Mouse (Mus musculus): ENCODE results near the gene Ap1ar. TPM values are rescaled to one million over a fixed set of nuclear protein-coding genes. Genes with fewer than 3 reads are reported as not detected.

Ap1ar gene
- polyA plus RNA-seq, 1 experiment from 2014 or later: 86.3 TPM

DNA sequence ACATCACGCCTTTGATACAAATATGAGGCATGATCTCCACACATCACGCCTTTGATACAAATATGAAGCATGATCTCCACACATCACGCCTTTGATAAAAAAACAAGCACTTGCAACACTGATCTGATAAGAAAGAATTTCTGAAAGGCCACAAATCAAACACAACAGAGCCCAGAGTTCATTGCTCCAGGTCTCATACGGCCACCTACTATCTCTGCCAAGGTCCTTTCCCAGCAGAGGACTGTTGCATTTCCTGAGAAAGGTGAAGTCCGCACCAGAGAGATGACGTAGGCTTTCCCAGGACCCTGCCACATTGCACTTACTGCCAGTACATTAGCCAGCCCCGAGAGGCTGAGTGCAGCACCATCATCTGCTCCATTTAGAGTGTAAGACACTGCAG lies 28.2 kb downstream of the Ap1ar start:
- no peak overlapping the region for H3K27ac ChIP-seq (ENCODE audit: low read depth, low read length)
- no peaks in the 10 kb centered on the region for H3K27me3 ChIP-seq (replicated peaks; ENCODE audit: control insufficient read depth, insufficient read depth, low read length)
- no peaks in the 10 kb centered on the region for H3K4me1 ChIP-seq (ENCODE audit: control insufficient read depth, insufficient read depth, low read depth, low read length)
- whole genome bisulfite sequencing: 90% methylated on average over 7 of the region's 7 CpGs
- H3K36me3 ChIP-seq (ENCODE audit: control insufficient read depth, insufficient read depth, low read length): peaks cover 24% of the 10 kb centered on the region
- ATAC-seq: no peak
- H3K9ac ChIP-seq (ENCODE audit: low read depth, low read length): no peak overlapping the region
- no peaks in the 10 kb centered on the region for H3K9me3 ChIP-seq (ENCODE audit: control insufficient read depth, low read length)
- H3K4me2 ChIP-seq (ENCODE audit: low read length): no peak overlapping the region
- no peak overlapping the region for H3K4me3 ChIP-seq (ENCODE audit: low read length)

DNA sequence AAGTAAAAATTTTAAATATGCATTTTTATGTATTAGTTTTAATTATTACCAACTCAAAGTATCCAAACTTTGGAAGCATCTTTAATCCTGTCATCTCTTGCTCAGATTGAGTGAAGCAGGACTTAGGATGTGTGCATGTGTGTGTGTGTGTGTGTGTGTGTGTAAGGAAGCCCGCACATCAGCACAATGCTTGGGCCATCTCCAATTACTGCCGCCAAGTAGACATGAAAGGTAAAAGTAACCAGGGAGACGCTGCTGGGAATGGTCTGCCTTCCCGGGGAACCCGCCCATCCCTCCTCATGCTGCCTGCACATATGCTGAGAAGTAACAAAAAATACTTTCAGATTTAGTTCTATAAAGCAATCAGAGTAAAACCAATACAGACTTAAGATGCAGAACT lies 29.5 kb downstream of the Ap1ar start:
- H3K36me3 ChIP-seq (ENCODE audit: control insufficient read depth, insufficient read depth, low read length): peaks cover 22% of the 10 kb centered on the region
- no peaks in the 10 kb centered on the region for H3K27me3 ChIP-seq (replicated peaks; ENCODE audit: control insufficient read depth, insufficient read depth, low read length)
- 28% methylated on average over 5 of the region's 5 CpGs for WGBS
- no peak overlapping the region for H3K27ac ChIP-seq (ENCODE audit: low read depth, low read length)
- H3K4me3 ChIP-seq (ENCODE audit: low read length): no peak overlapping the region
- no peaks in the 10 kb centered on the region for H3K9me3 ChIP-seq (ENCODE audit: control insufficient read depth, low read length)
- H3K4me2 ChIP-seq (ENCODE audit: low read length): no peak overlapping the region
- H3K4me1 ChIP-seq (ENCODE audit: control insufficient read depth, insufficient read depth, low read depth, low read length): no peaks in the 10 kb centered on the region
- no peak overlapping the region for H3K9ac ChIP-seq (ENCODE audit: low read depth, low read length)
- no peak for ATAC-seq

- no peaks in the 10 kb centered on the region for H3K27me3 ChIP-seq (replicated peaks; ENCODE audit: control insufficient read depth, insufficient read depth, low read length)
- H3K9me3 ChIP-seq (ENCODE audit: control insufficient read depth, low read length): no peaks in the 10 kb centered on the region
- H3K4me2 ChIP-seq (ENCODE audit: low read length): no peak overlapping the region
- H3K9ac ChIP-seq (ENCODE audit: low read depth, low read length): no peak overlapping the region
- no peak overlapping the region for H3K4me3 ChIP-seq (ENCODE audit: low read length)
- 94% methylated on average over 6 of the region's 6 CpGs for WGBS
- H3K36me3 ChIP-seq (ENCODE audit: control insufficient read depth, insufficient read depth, low read length): peaks cover 18% of the 10 kb centered on the region
- no peaks in the 10 kb centered on the region for H3K4me1 ChIP-seq (ENCODE audit: control insufficient read depth, insufficient read depth, low read depth, low read length)
- ATAC-seq: no peak
- H3K27ac ChIP-seq (ENCODE audit: low read depth, low read length): no peak overlapping the region
Observed at GRCm38 (mm10) chr3:127805991-127806390, 31.3 kb downstream of the Ap1ar start.

- Histone ChIP-seq H3K4me2 (ENCODE audit: low read length) (no peak overlapping the region), H3K9ac (ENCODE audit: low read depth, low read length) (no peak overlapping the region), H3K27ac (ENCODE audit: low read depth, low read length) (no peak overlapping the region), H3K4me1 (ENCODE audit: control insufficient read depth, insufficient read depth, low read depth, low read length) (no peaks in the 10 kb centered on the region), H3K27me3 (replicated peaks; ENCODE audit: control insufficient read depth, insufficient read depth, low read length) (no peaks in the 10 kb centered on the region), H3K36me3 (ENCODE audit: control insufficient read depth, insufficient read depth, low read length) (peaks cover 18% of the 10 kb centered on the region), H3K9me3 (ENCODE audit: control insufficient read depth, low read length) (no peaks in the 10 kb centered on the region), H3K4me3 (ENCODE audit: low read length) (no peak overlapping the region)
- no peak for ATAC-seq
- WGBS: 68% methylated on average over 12 of the region's 12 CpGs
Observed at GRCm38 (mm10) chr3:127805071-127805470, 32.3 kb downstream of the Ap1ar start.

- no peak for ATAC-seq
- H3K36me3 ChIP-seq (ENCODE audit: control insufficient read depth, insufficient read depth, low read length): peaks cover 17% of the 10 kb centered on the region
- H3K4me1 ChIP-seq (ENCODE audit: control insufficient read depth, insufficient read depth, low read depth, low read length): no peaks in the 10 kb centered on the region
- H3K27me3 ChIP-seq (replicated peaks; ENCODE audit: control insufficient read depth, insufficient read depth, low read length): no peaks in the 10 kb centered on the region
- no peak overlapping the region for H3K4me2 ChIP-seq (ENCODE audit: low read length)
- WGBS: 88% methylated on average over 4 of the region's 4 CpGs
- no peak overlapping the region for H3K4me3 ChIP-seq (ENCODE audit: low read length)
- H3K27ac ChIP-seq (ENCODE audit: low read depth, low read length): no peak overlapping the region
- H3K9ac ChIP-seq (ENCODE audit: low read depth, low read length): no peak overlapping the region
- H3K9me3 ChIP-seq (ENCODE audit: control insufficient read depth, low read length): no peaks in the 10 kb centered on the region
Observed at GRCm38 (mm10) chr3:127804439-127804838, 32.9 kb downstream of the Ap1ar start.

DNA sequence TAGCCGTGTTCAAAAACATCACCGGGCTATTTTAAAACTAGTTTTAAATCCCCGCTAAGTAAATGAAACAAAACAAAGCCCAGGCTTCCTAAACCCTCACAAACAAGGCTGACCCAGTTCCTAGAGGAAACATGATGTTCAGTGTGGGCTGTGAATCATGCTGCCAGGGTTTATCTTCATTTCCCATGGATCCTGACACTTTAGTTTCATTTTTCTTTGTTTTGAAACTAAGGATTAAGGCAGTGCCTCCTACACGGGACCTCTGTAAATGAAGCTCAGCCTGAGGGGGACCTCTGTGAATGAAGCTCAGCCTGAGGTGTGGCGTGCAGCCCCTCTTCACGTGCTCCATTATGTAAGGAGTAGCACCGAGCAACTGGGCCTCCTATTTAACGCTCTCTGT lies 34.5 kb downstream of the Ap1ar start:
- 56% methylated on average over 8 of the region's 8 CpGs for WGBS
- no peaks in the 10 kb centered on the region for H3K27me3 ChIP-seq (replicated peaks; ENCODE audit: control insufficient read depth, insufficient read depth, low read length)

DNA sequence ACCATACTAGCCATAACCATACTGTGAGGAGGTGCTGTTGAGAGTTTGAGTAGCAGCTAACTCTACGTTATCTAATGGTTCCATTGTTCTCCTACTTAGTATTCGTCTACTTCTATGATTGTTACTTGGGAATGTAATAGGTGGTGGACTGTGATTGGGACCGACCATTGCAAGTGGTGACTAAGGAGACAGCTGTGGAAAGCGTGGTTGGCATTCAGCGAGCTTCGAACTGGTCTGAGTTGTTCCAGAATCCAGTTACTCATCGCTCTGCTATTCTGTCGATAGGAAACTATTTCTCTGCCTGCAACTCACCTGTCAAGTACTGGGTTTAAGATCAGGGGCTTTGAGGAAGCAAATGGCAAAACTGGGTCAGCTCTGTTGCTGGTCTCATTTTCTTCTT lies 36.2 kb downstream of the Ap1ar start:
- 96% methylated on average over 8 of the region's 8 CpGs for WGBS
- H3K27ac ChIP-seq (ENCODE audit: low read depth, low read length): no peak overlapping the region
- no peak for ATAC-seq
- no peaks in the 10 kb centered on the region for H3K36me3 ChIP-seq (ENCODE audit: control insufficient read depth, insufficient read depth, low read length)
- no peaks in the 10 kb centered on the region for H3K9me3 ChIP-seq (ENCODE audit: control insufficient read depth, low read length)
- H3K4me1 ChIP-seq (ENCODE audit: control insufficient read depth, insufficient read depth, low read depth, low read length): no peaks in the 10 kb centered on the region
- H3K27me3 ChIP-seq (replicated peaks; ENCODE audit: control insufficient read depth, insufficient read depth, low read length): no peaks in the 10 kb centered on the region
- H3K4me2 ChIP-seq (ENCODE audit: low read length): no peak overlapping the region
- no peak overlapping the region for H3K9ac ChIP-seq (ENCODE audit: low read depth, low read length)
- no peak overlapping the region for H3K4me3 ChIP-seq (ENCODE audit: low read length)

More for the DNA sequence above, 34.5 kb downstream of the Ap1ar start:
- no peaks in the 10 kb centered on the region for H3K4me1 ChIP-seq (ENCODE audit: control insufficient read depth, insufficient read depth, low read depth, low read length)
- peaks cover 6% of the 10 kb centered on the region for H3K36me3 ChIP-seq (ENCODE audit: control insufficient read depth, insufficient read depth, low read length)
- H3K27ac ChIP-seq (ENCODE audit: low read depth, low read length): no peak overlapping the region
- no peak overlapping the region for H3K4me2 ChIP-seq (ENCODE audit: low read length)
- H3K9ac ChIP-seq (ENCODE audit: low read depth, low read length): no peak overlapping the region
- no peak for ATAC-seq
- H3K4me3 ChIP-seq (ENCODE audit: low read length): no peak overlapping the region
- no peaks in the 10 kb centered on the region for H3K9me3 ChIP-seq (ENCODE audit: control insufficient read depth, low read length)

DNA sequence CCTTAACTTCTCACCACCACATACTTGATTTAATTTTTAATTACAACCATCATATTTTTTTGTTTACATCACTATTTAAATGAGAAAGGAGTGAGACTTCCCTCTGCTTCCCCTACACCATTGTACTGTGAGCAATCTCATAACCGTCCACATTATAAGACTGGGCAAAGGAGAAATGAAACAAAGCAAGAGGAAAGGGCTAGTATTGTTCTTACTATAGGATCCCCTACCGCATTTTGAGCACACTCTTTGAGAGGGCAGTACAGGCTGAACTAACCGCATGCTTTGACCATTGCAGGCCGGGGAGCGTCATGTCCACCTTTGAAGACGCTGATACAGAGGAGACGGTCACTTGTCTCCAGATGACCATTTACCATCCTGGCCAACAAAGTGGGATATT lies 41.1 kb downstream of the Ap1ar start:
- Histone ChIP-seq H3K27me3 (replicated peaks; ENCODE audit: control insufficient read depth, insufficient read depth, low read length) (peaks cover 2% of the 10 kb centered on the region), H3K36me3 (ENCODE audit: control insufficient read depth, insufficient read depth, low read length) (no peaks in the 10 kb centered on the region), H3K9ac (ENCODE audit: low read depth, low read length) (no peak overlapping the region), H3K4me3 (ENCODE audit: low read length) (no peak overlapping the region), H3K27ac (ENCODE audit: low read depth, low read length) (no peak overlapping the region), H3K4me2 (ENCODE audit: low read length) (no peak overlapping the region), H3K4me1 (ENCODE audit: control insufficient read depth, insufficient read depth, low read depth, low read length) (no peaks in the 10 kb centered on the region; the same call in 1 of the 2 replicates), H3K9me3 (ENCODE audit: control insufficient read depth, low read length) (peaks cover 2% of the 10 kb centered on the region; the same call in 1 of the 2 replicates)
- ATAC-seq: no peak
- 93% methylated on average over 7 of the region's 7 CpGs for WGBS

DNA sequence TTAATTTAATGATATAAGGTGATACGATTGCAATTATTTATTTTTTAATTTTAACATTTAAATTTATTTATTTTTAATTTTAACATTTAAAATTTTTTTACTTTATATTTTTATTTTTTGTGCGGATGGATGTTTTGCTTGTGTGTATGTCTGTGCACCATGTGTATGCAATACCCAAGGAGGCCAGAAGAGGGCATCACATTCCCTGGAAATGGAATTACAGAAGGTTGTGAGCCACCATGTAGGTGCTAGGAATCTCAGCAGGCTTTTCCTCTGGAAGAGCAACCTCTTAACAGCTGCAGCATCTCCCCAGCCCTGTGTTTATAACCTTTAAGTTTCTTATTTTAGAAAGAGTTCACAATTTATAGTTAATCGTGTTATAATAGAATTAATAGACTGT lies 41.6 kb downstream of the Ap1ar start:
- Histone ChIP-seq H3K36me3 (ENCODE audit: control insufficient read depth, insufficient read depth, low read length) (no peaks in the 10 kb centered on the region), H3K9ac (ENCODE audit: low read depth, low read length) (no peak overlapping the region), H3K27ac (ENCODE audit: low read depth, low read length) (no peak overlapping the region), H3K9me3 (ENCODE audit: control insufficient read depth, low read length) (peaks cover 2% of the 10 kb centered on the region; the same call in 1 of the 2 replicates), H3K27me3 (replicated peaks; ENCODE audit: control insufficient read depth, insufficient read depth, low read length) (peaks cover 2% of the 10 kb centered on the region), H3K4me2 (ENCODE audit: low read length) (no peak overlapping the region), H3K4me1 (ENCODE audit: control insufficient read depth, insufficient read depth, low read depth, low read length) (peaks cover 5% of the 10 kb centered on the region), H3K4me3 (ENCODE audit: low read length) (no peak overlapping the region)
- no peak for ATAC-seq
- 95% methylated on average over 3 of the region's 3 CpGs for WGBS

- no peak overlapping the region for H3K4me2 ChIP-seq (ENCODE audit: low read length)
- H3K27ac ChIP-seq (ENCODE audit: low read depth, low read length): no peak overlapping the region
- no peak overlapping the region for H3K4me3 ChIP-seq (ENCODE audit: low read length)
- ATAC-seq: no peak
- peaks cover 9% of the 10 kb centered on the region for H3K27me3 ChIP-seq (replicated peaks; ENCODE audit: control insufficient read depth, insufficient read depth, low read length)
- H3K9ac ChIP-seq (ENCODE audit: low read depth, low read length): no peak overlapping the region
- 81% methylated on average over 7 of the region's 7 CpGs for WGBS
- H3K4me1 ChIP-seq (ENCODE audit: control insufficient read depth, insufficient read depth, low read depth, low read length): peaks cover 17% of the 10 kb centered on the region
- no peaks in the 10 kb centered on the region for H3K36me3 ChIP-seq (ENCODE audit: control insufficient read depth, insufficient read depth, low read length)
- peaks cover 2% of the 10 kb centered on the region; the same call in 1 of the 2 replicates for H3K9me3 ChIP-seq (ENCODE audit: control insufficient read depth, low read length)
Observed at GRCm38 (mm10) chr3:127793022-127793421, 44.3 kb downstream of the Ap1ar start.
